Mouse (Mus musculus): ENCODE measurements around the gene Atrip.

- no peak for TF ChIP-seq POLR2A (IDR thresholded peaks at IDR 0.05; ENCODE audit: borderline replicate concordance, extremely low read depth, low read depth, low read length)
- no peak for TF ChIP-seq CTCF (IDR thresholded peaks at IDR 0.05; ENCODE audit: insufficient read depth, low read length)
These were observed 52.5 kb downstream of the Atrip start for GRCm38 (mm10) chr9:109021428-109021827.
